Mouse (Mus musculus) megakaryocyte, embryonic 14.5 days (primary cell): ENCODE results near the gene Faap100.

Experiments used
- FLI1 ChIP-seq: IDR thresholded peaks from 2 replicates; pipeline ENCODE4 v1.6.1; 2012; ENCODE audit warnings: low read length, inconsistent platforms, mixed read lengths
- GATA1 ChIP-seq: IDR thresholded peaks from 3 replicates; pipeline ENCODE4 v1.6.1; 2012; ENCODE audit warnings: mixed read lengths, low read length, inconsistent platforms, borderline replicate concordance

DNA sequence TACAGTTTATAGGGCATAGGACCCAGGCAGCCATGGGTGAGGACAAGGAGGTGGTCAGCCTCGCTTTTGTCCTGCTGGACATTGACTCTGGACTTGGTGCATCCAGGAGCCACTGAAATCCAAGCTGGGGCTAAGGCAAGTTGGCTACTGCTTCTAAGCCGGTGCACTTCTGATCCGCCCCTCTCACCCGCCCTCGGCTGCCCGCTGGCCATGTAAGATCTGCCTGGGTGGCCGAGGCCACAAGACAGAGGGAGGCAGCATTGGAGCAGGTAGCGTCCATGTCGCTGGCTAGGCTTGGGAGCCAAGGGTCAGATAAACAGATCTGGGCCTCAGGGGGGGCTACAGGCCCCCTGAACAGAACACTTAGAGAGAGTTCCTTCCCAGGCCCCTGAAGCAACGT, 17.3 kb downstream of the Faap100 start, which contains the start of gene Fscn2:
- TF ChIP-seq FLI1 (no peak), GATA1 (no peak)
